Mouse (Mus musculus) left cerebral cortex, postnatal 14 days (tissue): ENCODE data around the gene Esf1. TPM values are rescaled to one million over a fixed set of nuclear protein-coding genes. Genes with fewer than 3 reads are reported as not detected.
"Not testable (repeated sequence)": the region's sequence is repeated elsewhere in the genome, so short reads cannot be mapped to it uniquely, and the experiment has no call there.

Experiments used
- DNase-seq, 2 experiments: peaks; one replicate each; pipeline ENCODE4 v3.0.0; 2021 to 2022; ENCODE audit warnings: low spot score in 2 of 2, mixed read lengths in 1 of 2
- intact Hi-C: fragments of 180-260 bp; cut with DNase I; formaldehyde crosslinking; loops from one replicate; pipeline ENCODE4 v1.15.1; 2025
- total RNA-seq, 2 experiments: library from RNA; stranded (reverse); gene quantifications; 2 replicates each; pipeline ENCODE4 v1.2.3; 2021

Gene Esf1
- total RNA-seq, 2 experiments from 2014 or later = 18.1 to 18.7 TPM

DNA sequence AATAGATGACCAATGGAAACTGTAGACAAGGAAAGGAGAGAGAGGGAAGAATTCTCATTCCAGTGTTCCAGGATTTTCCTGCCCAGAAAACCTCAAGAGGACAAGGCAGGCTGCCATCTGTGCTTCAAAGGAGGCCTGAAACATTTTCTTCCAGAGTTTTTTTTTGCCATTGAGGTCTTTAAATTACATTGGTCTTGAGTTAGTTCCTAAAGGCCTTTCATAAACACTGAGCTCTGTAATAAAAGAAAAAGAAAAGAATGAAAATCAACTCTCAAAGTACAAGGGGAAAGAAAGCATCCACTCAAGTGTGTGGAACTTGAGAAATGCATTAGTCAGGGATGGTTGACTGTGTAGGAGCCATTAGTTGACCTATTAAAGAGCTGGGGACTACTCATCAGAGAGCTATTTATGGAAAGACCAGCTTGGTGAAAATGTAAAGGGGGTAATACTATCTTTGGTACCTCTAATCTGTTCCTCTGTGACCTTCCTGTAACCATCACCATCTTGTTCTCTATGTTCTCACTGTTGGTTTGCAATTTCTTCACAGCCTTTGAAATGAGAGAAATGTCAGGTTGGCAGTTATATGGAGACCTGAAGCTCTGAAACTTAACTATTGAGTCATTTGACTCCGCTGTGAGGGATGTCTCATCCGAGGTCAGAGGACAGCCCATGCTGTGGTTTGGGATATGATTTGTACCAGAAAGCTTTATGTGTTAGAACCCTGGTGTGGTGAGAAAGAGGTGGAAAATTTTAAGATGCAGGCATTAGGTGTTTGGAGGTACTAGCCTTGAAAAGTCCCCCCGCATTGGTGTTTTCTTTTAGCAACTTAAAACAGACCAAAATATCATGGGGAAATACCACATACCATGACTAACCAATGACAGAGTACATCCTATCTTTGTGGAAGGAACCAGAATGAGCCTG lies 69.6 kb downstream of the Esf1 start:
- no peak for DNase-seq
- intact Hi-C loops = no loop called here

DNA sequence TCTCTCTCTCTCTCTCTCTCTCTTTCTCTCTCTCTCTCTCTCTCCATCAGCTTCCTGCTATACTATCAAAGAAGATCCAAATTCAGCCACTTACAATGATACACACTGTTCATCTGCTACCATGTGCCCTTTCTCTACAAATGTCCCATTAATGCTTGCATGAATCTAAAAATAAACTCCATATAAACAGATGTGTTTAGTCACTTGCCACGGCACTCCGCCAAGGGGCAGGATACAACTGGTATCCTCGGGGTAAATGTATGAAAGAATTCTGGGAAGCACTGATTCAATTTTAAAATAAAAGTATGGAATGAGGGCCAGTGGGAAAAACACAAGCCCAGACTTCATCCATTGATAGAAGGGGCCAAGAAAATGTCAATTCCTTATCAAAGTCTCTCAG lies 70.4 kb downstream of the Esf1 start:
- intact Hi-C loops = no loop called here
- DNase-seq = no peak

DNA sequence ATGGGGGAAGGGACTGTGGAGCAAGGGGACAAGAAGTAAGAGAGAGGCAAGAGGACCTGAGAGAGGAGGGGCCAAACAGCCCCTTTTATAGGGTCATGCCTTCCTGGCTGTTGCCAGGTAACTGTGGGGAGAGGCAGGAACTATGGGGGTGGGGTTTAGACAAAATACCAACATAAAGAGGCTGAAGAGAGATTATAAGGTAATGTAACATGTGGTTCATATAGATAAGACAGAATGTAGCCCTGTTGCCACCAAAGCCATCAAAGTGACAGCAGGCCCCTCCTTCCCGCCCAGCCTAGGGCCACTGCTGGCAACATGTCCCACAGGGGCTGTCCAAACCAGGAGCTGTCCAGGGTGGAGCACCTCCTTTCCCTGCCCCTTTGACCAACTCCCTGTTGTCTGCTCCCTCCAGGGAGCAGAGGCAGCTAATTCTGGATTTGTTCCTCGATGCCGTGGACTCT lies 73.2 kb downstream of the Esf1 start:
- intact Hi-C loops = no loop called here
- no peak for DNase-seq

DNA sequence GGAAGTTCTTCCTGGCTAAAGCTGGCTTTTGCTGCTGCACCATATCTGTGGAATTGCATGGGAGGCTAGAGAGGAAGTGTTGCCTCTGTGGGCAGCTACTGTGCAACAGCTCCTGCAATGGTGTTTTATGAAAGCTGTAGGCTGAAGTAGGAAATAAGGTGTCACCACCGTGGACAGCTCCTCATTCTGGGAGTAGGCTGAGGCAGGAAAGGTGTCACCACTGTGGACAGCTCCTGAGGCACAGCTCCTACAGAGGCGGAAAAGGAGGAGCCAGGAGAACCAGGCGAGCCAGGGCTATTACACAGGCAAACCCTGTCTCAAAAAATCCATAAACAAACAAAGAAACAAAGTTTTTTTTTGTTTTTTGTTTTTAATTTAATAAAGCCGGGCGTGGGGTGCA lies 74.3 kb downstream of the Esf1 start:
- DNase-seq = no peak
- intact Hi-C loops = no loop called here

DNA sequence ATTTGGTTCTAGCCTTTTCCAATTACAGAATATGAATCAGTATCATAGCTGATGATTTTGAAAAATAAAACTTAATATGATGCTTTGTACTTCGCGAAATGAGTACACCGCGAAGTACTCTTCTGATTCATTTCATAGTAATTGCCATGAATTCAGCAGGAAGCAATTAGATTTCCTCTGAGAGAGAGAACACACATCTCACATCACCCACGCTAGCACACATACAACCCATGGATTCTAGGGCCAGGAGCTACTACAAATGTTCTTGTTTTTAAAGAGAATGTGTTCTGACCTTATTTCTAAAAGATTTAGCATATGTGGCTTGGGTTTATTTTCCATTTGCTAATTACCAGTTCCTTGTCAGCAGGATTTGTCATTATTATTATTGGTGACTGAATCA lies 76.9 kb downstream of the Esf1 start:
- DNase-seq = no peak
- intact Hi-C loops = no loop called here

DNA sequence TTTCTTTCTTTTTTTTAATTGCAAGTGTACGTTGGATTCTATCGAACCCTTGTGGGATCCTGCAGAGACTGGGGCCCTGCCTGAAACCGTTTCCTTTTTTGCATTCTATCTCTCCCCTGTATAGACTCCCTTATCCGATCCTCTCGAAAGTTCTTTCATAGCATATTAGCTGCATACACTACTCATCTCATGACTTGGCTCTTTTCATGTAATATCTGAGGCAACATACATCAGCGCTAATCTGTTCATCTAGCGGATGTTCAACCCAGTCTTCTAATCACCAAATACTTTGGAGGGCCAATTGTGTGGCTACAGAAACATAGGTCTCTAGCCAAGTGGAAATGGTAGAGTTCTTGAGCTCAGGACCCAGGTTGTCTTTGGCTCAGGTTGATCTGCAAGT lies 86.1 kb downstream of the Esf1 start:
- intact Hi-C loops = no loop called here

DNA sequence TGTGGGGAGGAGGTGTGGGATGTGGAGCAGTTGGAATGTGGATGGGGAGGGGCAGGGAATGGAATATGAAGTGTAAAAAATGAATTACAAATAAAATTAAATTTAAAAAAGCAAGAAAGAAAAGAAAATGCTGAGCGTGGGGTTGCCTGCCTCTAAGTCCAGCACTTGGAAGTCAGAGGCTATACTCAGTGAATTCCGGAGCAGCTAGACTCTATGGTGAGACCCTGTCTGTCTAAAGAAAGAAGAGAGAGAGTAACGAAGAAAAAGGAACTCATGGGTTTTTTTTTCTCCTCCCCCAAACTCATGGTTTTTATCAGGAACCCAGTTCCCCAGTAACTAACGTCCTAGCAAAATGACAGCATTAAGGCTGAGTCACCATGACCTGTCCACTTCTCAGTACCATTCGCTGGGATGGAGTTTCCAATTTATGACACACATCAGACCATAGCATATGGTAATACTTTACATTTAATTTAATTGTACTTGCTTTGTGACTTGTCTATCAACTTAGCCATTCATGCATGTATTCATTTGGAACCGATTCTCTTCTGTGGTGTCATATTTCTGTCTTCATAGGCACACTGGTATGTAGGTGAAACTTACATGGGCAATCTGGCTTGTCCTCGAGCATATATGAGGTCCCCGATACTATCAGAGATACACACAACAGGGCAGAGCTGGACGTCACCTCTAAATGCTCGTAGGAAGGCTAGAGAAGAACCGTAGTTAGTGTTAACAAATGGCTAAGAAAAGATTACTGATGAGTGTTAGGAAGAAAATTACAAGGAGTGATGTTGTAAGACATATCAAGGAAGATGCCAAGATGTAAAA lies 89.4 kb downstream of the Esf1 start:
- DNase-seq = no peak
- intact Hi-C loops = no loop called here

More for the DNA sequence above, 86.1 kb downstream of the Esf1 start:
- DNase-seq = no peak

DNA sequence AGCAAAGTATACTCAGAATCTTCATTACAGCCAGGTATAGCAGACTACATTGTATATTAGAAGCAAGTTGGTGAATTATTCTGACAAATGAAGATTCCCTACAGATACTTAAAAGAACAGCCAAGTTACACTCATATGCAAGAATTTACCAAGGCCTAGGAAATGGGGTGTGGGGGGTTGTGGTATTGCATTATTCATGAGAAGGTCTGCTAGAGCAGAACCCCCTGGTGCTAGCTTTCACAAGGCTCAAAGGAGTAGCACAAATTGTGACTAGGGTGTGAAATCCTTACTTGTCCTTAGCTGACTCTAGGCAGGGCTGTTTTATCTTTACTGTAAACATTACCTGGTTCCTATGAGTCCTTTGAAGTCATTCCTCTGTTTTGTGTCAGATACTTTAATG lies 91.1 kb downstream of the Esf1 start:
- intact Hi-C loops, DNase-seq: not testable (repeated sequence)

DNA sequence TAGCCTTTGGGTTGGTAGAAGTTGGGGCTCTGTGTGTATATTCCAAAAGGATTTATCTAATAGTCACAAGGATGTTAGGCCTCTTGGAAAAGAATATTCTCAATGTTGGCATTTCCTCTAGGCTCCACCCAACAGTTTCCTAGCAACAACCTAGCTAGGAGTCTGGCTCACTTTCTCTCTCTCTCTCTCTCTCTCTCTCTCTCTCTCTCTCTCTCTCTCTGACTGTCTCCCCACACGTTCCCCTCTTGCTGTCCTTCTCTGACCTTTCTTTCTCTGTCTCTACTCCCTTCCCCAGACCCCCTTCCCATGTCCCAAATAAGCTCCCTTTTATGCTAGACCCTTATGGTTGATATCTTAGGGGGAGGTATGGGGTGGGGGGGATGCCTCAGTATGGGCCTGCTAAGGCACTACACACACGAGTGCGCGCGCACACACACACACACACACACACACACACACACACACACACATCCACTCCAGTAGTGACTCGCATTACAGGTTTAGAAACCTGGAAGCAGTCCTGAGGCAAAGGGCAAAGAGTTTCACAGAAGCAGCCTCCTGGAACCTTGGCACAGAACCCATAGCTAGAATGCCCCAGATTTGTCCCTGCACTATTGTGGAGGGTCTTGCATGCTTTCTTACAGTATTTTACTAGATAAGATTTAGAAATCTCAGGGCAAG lies 91.6 kb downstream of the Esf1 start:
- DNase-seq = peak in 1 of 2 experiments; percentile 27
- intact Hi-C loops = no loop called here

DNA sequence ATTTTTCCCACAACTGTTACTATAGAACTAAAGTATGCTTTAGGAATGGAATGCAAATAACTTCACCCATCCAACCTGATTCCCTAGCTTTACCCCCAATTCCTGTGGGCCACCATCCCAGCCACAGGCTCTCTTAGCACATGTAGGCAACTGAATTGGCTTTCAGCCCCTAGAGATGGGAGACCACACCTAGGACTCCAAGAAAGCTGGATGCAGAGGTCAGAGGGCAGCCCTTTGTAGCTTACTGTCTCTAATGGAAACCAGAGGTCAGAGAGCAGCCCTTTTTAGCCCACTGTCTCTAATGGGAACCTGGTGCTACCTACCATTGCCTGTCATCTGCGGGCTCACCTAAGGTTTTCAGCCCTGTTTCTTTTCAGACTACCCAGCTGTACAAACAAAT lies 92.9 kb downstream of the Esf1 start:
- no peak for DNase-seq
- intact Hi-C loops = no loop called here

DNA sequence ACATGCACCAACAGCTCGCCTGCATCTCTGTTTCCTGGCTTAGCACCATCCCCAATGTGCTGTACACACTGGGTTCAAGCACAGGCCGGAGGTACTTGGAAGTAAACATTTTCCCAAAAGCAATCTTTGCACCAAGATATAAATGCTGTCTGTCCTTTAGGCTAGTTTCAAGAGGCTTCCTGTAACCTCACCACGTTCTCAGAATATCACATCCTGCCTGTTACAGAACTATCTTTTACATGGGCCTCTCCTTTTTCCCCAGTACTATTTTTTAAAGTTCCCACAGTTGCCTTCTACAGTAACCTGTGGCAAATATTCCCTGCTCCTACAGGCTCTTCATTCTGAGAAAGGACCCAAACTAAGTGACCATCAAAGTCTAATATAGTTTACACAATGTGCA lies 95.2 kb downstream of the Esf1 start:
- intact Hi-C loops = no loop called here
- no peak for DNase-seq

Other genes starting within 250 kb of the Esf1 start
- 10 to 100 TPM; 32.2 to 41.3 TPM for gene Tasp1, start 103.8 kb downstream of the Esf1 start, total RNA-seq
- not detected for gene Gm17374, start 18.5 kb downstream of the Esf1 start, total RNA-seq
- gene Ndufaf5, start 85 bp upstream of the Esf1 start, total RNA-seq = 10 to 100 TPM; 49.5 to 49.7 TPM
- not detected for gene Sel1l2, start 219.1 kb upstream of the Esf1 start, total RNA-seq
- 10 to 100 TPM; 52.7 to 55.7 TPM for gene Macrod2, start 224.7 kb upstream of the Esf1 start, total RNA-seq